Mouse (Mus musculus): Measurements from ENCODE around the gene AI182371. TPM values are rescaled to one million over a fixed set of nuclear protein-coding genes. Genes with fewer than 3 reads are reported as not detected.

AI182371 gene
- polyA plus RNA-seq, 1 experiment = 0.03 TPM

DNA sequence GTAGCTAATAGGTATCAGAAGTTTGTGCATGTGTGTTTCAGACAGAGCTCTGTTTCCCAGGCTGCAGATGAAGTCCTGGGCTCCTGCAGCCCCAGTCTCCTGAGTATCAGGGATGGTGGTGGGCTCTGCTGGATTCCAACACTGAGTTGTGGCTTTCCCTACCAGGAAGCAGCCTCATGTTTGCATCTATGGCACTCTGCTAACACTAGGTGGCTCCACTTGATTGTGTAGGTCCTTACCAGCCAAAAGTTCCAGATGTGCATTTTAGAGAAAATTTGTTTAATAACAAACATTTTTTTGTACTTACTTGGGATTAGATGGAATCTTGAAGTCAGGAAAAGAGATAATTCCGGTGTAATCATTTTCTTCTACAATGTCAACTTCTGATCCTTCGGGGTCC is 56.4 kb downstream of the AI182371 start:
- no peak for TF ChIP-seq GATA1 (IDR thresholded peaks at IDR 0.05; ENCODE audit: low read length)

DNA sequence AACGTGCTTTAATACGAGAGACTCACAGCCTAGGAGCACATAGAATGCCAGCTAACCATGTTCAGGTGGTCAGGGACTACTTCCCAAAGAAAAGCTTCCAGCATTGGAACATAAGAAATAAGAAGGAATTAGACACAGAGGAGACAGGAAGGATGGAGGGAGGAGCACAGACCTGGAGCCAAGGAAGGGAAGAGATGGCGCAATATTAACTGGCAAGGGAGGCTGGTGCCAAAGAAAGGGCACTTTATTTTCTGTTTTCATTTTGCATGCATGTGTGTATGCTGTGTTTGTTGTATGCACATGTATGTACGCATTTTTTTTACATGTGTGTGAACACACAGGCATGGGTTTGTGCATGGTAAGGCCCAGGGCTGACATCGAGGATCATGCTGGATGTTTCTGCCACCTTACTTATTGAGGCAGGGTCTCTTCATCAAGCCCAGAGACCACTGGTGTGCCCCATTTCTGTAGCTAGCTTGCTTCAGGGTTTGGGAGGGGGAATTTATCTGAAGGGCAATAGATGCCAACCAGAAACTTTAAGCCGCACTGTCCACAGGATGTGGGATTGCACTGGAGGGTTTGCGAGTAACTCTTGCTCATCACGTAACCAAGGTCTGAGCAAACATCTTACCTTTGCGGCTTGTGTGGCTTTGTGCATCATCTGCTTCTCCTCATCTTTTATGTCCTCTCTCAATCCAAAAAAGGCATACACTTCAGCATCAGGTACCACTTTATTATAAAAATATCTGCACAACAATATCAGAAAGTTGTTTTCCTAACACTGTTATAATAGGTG is 62.6 kb downstream of the AI182371 start:
- no peak for TF ChIP-seq GATA1 (IDR thresholded peaks at IDR 0.05; ENCODE audit: low read length)

Other genes starting within 250 kb of the AI182371 start
- 0.03 TPM in 1 of 2 replicates, not detected in the other for gene Cutal, start 227.1 kb downstream of the AI182371 start, polyA plus RNA-seq (2012)
- 10.7 and 14.3 TPM in 2 replicates for gene Psmd5, start 226.6 kb downstream of the AI182371 start, polyA plus RNA-seq (2012)
- not detected in 2 replicates for gene Phf19, start 187.5 kb downstream of the AI182371 start, polyA plus RNA-seq (2012)
- not detected in 2 replicates for gene Traf1, start 139.8 kb downstream of the AI182371 start, polyA plus RNA-seq (2012)
- not detected in 2 replicates for gene Hc, start 40.1 kb downstream of the AI182371 start, polyA plus RNA-seq (2012)
- 13.1 and 15.0 TPM in 2 replicates for gene Cntrl, start 7.9 kb upstream of the AI182371 start, polyA plus RNA-seq (2012)
- 1,312 and 1,893 TPM in 2 replicates for gene Rab14, start 99.6 kb upstream of the AI182371 start, polyA plus RNA-seq (2012)
- gene Gsn, start 154.8 kb upstream of the AI182371 start, polyA plus RNA-seq (2012) = 2.8 and 3.4 TPM in 2 replicates
- 18.7 and 23.0 TPM in 2 replicates for gene Stom, start 235.4 kb upstream of the AI182371 start, polyA plus RNA-seq (2012)

All from G1E-ER4 (cell line).